Mouse (Mus musculus): Measurements from ENCODE around the gene Lrpprc.

The Lrpprc gene

GRCm38 (mm10) chr17:84771882-84772281, 18.7 kb downstream of the Lrpprc start:
- no peak for DNase-seq (ENCODE audit: low spot score in 2 of 2)

- DNase-seq (ENCODE audit: low spot score in 2 of 2): no peak
Measured at GRCm38 (mm10) chr17:84758971-84759370, 31.6 kb downstream of the Lrpprc start.

DNA sequence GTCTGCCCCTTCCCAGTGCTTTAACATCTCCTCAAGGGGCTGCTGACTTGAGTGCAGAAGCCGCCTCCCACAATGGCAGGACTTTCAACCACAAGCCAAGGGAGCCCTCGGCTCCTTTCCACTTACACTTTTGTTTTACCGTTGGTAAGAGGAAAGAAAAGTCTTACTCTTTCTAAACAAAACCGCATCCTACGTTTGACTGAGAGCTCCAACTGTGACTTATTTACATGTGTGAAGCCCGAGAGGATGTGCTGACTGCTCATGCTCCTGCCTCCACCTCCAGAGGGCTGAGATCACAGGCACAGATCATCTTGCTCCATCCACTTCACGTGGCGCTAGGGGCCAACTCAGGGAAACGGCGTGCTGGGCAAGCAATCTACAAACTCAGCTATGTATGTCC, 32.2 kb downstream of the Lrpprc start:
- DNase-seq (ENCODE audit: low spot score in 2 of 2): no peak

DNA sequence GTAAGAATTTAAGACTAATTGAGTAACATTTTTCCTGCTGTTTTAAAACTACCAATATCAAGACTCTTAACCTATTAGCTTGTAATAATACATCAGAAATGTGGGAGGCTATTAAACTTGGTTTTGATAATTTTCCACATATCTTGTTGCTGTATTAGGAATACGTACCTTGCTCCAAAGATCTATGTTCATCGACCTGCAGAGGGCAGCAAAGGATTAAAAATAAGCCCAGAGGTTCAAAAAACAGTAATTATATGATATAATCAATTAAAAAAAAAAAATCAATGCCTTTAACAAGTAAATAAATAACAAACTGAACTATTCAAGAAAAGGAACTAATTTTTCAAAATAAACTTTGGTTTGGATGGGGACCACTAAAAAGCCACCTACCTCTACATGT, 34.5 kb downstream of the Lrpprc start:
- DNase-seq (ENCODE audit: low spot score in 2 of 2): no peak

GRCm38 (mm10) chr17:84753489-84753888, 37.1 kb downstream of the Lrpprc start:
- no peak for DNase-seq (ENCODE audit: low spot score in 2 of 2)

DNA sequence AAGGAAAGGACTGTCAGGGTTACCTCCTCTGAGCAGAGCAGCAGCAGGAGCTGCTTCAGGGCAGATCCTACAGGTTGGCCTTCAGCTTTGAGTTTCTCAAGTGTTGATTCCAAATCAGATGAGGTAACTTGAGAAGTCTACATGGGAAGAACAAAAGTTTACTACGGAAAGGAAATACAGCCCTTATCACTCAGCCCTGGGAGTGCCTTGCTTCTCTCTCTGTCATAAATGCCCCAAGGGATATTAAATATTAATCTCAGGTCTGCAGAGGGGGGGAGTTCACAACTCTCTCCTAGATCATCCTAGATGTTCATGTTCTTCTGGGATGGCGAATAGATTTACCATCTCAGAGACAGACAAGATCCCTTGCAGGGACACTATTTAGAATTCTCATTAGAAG, 38.3 kb downstream of the Lrpprc start:
- DNase-seq (ENCODE audit: low spot score in 2 of 2): no peak

GRCm38 (mm10) chr17:84751630-84752191, 38.9 kb downstream of the Lrpprc start:
- no peak for DNase-seq (ENCODE audit: low spot score in 2 of 2)

GRCm38 (mm10) chr17:84750130-84750529, 40.5 kb downstream of the Lrpprc start:
- no peak for DNase-seq (ENCODE audit: low spot score in 2 of 2)

GRCm38 (mm10) chr17:84749297-84749696, 41.3 kb downstream of the Lrpprc start:
- DNase-seq (ENCODE audit: low spot score in 2 of 2): no peak

DNA sequence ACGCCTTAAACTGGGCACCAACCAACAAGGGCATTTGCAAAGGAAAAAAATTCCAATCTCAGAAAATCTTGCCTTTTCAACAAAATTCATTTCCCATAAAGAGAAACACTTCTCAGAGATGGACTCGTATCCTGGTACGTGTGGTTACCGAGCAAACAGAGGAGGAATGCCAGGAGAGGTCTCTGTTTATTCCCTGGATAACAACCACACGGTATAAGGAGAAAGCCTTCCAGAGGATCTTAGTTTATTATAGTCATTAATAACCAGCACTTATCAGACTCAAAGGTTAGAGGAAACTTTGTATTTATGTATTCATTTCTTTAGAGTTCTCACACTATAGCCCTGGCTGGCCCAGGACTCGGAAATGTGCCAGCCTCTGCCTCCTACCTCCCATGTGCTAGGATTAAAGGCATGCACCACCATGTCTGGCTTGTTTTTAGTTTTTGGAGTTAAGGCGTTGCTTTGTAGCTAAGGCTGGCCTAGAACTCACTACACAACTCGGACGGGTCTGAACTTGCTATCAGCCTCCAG, 42.4 kb downstream of the Lrpprc start:
- no peak for DNase-seq (ENCODE audit: low spot score in 2 of 2)

- DNase-seq (ENCODE audit: low spot score in 2 of 2): no peak
Measured at GRCm38 (mm10) chr17:84747212-84747611, 43.4 kb downstream of the Lrpprc start.

DNA sequence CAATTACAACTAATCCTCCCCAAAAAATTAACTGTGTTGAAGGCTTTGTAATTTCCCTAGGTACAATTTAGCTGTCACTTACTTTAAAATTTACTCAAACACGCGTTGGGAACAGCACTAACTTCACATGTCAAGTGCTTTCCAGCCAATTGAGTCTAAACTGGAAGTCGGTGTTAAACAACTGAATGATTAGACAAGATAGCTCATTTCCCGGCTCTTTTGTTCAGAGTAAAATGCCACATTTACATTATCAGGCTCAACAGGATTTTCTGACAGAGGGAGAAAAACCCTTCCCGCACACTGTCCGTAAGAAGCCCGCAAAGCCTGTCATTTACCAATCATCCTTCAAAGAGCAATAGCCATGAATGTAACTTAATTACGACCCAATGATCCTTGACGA, 45.6 kb downstream of the Lrpprc start:
- DNase-seq (ENCODE audit: low spot score in 2 of 2): no peak

DNA sequence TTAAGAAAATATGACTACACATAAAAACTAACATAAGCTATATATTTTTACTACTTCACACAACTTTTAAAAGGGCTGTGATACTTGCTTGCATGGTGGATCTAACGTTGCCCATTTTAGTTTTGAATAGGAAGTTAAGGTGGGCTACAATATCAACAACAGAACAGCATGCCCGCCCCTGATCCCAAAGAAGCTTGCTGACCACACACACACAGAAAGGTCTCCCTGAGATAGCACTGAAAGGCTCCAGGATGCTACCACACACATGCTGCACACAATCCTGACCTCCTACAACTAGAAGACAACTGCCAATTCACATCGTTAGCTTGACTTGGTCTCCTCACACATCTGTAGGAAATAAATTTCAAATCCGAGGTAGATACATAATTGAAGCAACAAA, 46.3 kb downstream of the Lrpprc start:
- no peak for DNase-seq (ENCODE audit: low spot score in 2 of 2)

DNA sequence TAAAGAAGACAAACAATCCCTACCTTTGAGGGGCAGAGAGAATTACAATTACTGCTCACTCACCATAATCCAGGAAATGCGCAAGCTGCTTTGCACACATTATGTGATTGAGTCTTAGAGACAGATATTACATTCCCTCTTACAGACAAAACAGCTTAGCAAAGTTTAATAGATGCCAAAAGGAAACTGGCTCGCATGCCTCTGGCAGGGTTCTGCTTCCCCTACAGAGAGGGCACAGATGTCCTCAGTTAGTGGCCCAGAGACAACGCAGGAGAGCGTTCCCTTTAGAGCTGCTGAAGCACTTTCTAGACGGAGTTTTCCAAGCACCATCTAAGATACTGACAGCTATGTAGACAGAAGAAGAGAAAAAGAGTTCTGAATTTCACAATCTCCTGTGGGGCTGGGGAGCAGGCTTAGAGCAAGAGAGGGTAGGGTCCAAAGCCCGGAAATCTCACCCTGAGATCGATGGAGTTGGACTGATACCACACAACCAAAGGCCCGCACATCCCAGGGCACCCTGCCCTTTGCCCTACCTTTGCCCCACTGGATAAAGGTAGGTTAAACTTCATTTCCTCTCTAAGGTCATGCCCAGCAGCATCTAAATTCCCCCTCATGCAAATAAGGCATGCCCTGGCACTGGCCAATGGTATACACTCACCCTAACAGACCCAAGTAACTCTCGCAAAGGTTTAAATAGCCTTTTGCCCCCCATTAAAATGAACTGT, 52.4 kb downstream of the Lrpprc start:
- DNase-seq (ENCODE audit: low spot score in 2 of 2): no peak

DNA sequence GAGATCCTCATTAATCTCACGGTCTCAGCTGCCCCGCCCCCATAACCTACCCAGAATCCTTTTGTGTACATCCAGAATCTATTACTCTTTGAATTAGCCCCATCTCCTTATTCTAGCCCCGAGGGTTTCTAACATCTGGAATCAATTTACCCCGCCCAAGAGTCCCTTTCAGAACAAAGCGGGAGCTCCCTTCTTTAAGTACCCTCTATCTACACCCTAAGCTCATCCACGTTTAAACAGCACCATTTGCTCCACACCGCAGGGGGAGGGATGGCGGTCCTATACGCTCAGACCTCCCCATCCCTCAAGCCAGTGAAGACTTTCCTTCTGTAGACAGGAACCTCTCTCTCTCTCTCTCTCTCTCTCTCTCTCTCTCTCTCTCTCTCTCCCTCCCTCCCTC, 53.9 kb downstream of the Lrpprc start:
- no peak for DNase-seq (ENCODE audit: low spot score in 2 of 2)

DNA sequence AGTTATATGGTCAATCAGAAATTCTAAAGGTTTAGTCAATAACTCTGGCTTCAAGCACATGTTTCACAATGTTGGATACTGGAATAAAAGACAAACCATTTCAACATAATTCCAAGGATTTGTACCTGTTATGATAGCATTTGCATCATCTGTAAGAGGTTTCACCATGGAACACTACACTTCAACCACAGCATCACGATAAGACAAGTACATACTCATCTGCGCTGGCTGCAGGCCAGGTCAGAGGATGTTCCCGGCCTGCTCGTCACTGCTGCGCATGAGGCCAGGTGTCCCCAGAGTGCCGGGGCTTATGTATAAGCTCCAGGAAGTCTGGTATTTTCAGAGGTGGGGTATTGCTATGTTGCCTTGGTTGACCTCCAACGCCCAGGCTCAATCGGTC, 58.0 kb downstream of the Lrpprc start:
- DNase-seq (ENCODE audit: low spot score in 2 of 2): peak in 1 of 2 experiments; percentile 12

DNA sequence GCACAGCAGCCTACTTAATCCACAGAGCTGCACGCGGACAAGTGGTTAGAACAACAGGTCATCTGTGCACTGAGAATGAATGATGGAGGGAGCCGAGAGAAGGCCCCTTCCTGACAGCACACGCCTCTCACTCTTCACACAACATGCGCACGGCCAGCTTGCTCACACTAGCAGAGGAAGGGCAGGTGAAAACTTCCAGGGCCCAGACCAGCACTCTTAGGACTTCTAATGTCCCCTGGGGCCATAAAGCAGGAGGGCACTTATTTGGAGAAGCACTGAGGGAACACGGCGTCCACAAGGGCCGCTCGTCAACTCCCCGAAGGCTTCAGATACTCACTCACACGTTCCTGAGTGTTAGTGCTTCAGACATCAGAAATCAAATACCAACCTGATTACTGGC, 59.2 kb downstream of the Lrpprc start:
- no peak for DNase-seq (ENCODE audit: low spot score in 2 of 2)

DNA sequence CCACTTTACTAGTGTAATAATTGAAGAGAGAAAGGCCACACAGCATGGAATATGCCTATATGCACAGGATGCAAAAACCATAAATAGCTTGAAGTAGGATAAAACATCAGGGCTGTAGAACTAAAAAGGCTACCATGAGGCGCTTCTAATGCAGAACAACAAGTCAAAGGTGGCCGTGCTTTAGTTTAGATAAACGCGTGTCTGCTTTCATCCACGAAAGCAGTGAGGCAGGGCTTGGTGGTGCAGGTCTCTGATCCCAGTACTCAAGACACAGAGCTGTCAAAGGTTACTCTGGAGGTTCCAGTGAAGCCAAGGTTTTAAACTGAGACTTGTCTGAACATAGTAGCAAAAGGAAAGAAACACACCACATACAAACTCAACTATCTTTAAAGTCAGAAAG, 61.4 kb downstream of the Lrpprc start:
- no peak for DNase-seq (ENCODE audit: low spot score in 2 of 2)

DNA sequence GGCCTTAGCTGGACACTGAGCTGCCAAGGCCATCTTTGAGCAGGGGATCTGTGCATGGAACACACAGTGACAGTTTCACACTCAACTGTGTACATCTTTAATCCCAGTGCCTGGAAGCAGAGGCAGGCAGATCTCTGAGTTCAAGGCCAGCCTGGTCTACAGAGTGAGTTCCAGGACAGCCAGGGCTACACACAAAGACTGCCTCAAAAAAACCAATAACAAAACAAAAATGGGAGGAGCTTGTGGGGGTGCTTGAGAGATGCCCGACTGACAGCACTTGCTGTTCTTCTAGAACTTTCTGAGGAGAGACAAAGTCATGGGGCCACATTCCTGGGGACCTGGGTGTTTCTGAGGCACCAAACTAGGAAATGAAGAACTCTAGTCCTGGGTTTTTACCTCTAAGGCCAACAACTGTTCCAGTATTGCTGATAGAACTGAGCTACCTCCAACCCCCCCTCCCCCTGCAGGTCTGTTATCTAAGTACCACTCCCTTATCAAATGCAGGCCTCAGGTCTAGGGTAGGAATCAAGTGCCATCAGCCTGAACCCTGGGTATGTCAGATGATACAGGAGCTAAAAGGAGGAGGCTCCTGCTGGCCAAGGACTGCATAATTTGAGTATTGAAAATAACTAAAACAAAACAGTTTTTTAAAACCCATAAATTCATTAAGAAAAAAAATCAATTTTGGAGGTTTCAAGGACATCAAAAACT, 62.2 kb downstream of the Lrpprc start:
- DNase-seq (ENCODE audit: low spot score in 2 of 2): no peak

DNA sequence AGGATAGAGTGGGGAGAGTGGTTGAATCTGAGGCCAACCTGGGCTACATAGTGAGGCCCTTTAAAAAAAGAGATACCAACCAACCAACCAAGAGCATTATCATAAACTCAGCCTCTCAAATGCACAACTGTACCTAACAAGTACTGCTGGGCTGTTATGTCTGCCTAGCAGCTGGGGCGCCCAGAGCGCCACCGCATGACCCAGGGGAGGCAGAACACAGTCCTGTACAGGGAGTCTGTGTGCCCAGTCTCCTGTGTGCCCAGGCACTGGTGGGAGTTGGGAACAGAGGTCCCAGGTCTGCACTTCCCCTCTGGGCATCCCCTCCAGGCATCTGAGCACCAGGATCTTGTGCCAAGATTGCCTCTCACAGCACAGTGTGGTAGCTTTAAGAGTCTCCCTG, 65.4 kb downstream of the Lrpprc start:
- DNase-seq (ENCODE audit: low spot score in 2 of 2): no peak

DNA sequence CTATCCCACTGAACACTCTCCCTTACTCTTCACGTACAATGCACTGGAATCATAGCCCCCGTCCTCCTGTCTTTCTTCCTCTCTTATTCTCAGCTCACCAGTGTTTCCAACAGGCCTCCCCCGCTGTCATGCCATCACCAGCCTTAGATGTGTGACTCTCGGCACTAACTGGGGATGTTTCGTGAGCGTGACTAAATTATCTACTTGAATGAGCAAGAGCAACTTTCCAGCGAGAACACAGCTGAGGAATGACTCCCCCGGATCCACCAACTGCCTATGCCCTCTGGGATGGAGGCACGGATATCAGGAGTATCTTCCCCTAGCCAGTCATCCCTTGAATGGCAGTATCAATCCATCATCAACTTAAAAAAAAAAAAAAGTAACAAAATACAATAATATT, 66.6 kb downstream of the Lrpprc start:
- no peak for DNase-seq (ENCODE audit: low spot score in 2 of 2)

- no peak for DNase-seq (ENCODE audit: low spot score in 2 of 2)
Measured at GRCm38 (mm10) chr17:84719105-84719504, 71.5 kb downstream of the Lrpprc start.

- DNase-seq (ENCODE audit: low spot score in 2 of 2): no peak
Measured at GRCm38 (mm10) chr17:84717416-84717815, 73.2 kb downstream of the Lrpprc start.

All from spleen, postnatal 36 days (tissue).